Mouse (Mus musculus): Measurements from ENCODE around the gene Usp48.

The Usp48 gene

GRCm38 (mm10) chr4:137609702-137610101 lies 16.1 kb downstream of the Usp48 start:
- no peak for DNase-seq (ENCODE audit: low spot score)

- DNase-seq (ENCODE audit: low spot score): no peak
Observed at GRCm38 (mm10) chr4:137610256-137610655, 16.7 kb downstream of the Usp48 start.

GRCm38 (mm10) chr4:137622847-137623246 lies 29.3 kb downstream of the Usp48 start:
- DNase-seq (ENCODE audit: low spot score): no peak

GRCm38 (mm10) chr4:137627476-137628235 lies 34.1 kb downstream of the Usp48 start:
- no peak for DNase-seq (ENCODE audit: low spot score)

- DNase-seq (ENCODE audit: low spot score): no peak
Observed at GRCm38 (mm10) chr4:137628400-137628799, 34.8 kb downstream of the Usp48 start.

GRCm38 (mm10) chr4:137629354-137629753 lies 35.8 kb downstream of the Usp48 start:
- DNase-seq (ENCODE audit: low spot score): no peak

GRCm38 (mm10) chr4:137630153-137630552 lies 36.6 kb downstream of the Usp48 start:
- DNase-seq (ENCODE audit: low spot score): no peak

GRCm38 (mm10) chr4:137631596-137631995 lies 38.0 kb downstream of the Usp48 start:
- DNase-seq (ENCODE audit: low spot score): no peak

- no peak for DNase-seq (ENCODE audit: low spot score)
Observed at GRCm38 (mm10) chr4:137633394-137633793, 39.8 kb downstream of the Usp48 start.

GRCm38 (mm10) chr4:137636597-137636996 lies 43.0 kb downstream of the Usp48 start:
- no peak for DNase-seq (ENCODE audit: low spot score)

- no peak for DNase-seq (ENCODE audit: low spot score)
Observed at GRCm38 (mm10) chr4:137641556-137641955, 48.0 kb downstream of the Usp48 start.

GRCm38 (mm10) chr4:137642101-137642500 lies 48.5 kb downstream of the Usp48 start:
- no peak for DNase-seq (ENCODE audit: low spot score)

GRCm38 (mm10) chr4:137643459-137643858 lies 49.9 kb downstream of the Usp48 start:
- no peak for DNase-seq (ENCODE audit: low spot score)

GRCm38 (mm10) chr4:137646262-137646661 lies 52.7 kb downstream of the Usp48 start:
- no peak for DNase-seq (ENCODE audit: low spot score)

GRCm38 (mm10) chr4:137647648-137648047 lies 54.1 kb downstream of the Usp48 start:
- no peak for DNase-seq (ENCODE audit: low spot score)

GRCm38 (mm10) chr4:137648230-137648629 lies 54.7 kb downstream of the Usp48 start:
- no peak for DNase-seq (ENCODE audit: low spot score)

GRCm38 (mm10) chr4:137650912-137651311 lies 57.4 kb downstream of the Usp48 start:
- DNase-seq (ENCODE audit: low spot score): no peak

- no peak for DNase-seq (ENCODE audit: low spot score)
Observed at GRCm38 (mm10) chr4:137652835-137653346, 59.3 kb downstream of the Usp48 start.

- no peak for DNase-seq (ENCODE audit: low spot score)
Observed at GRCm38 (mm10) chr4:137655241-137656031, 61.9 kb downstream of the Usp48 start.

- no peak for DNase-seq (ENCODE audit: low spot score)
Observed at GRCm38 (mm10) chr4:137657674-137658073, 64.1 kb downstream of the Usp48 start.

GRCm38 (mm10) chr4:137659541-137659940 lies 66.0 kb downstream of the Usp48 start:
- no peak for DNase-seq (ENCODE audit: low spot score)

- DNase-seq (ENCODE audit: low spot score): no peak
Observed at GRCm38 (mm10) chr4:137660364-137661077, 67.0 kb downstream of the Usp48 start.
